Comparison of ENCODE assay signal across 25 mouse cellular contexts in genomic region chr13:3789531-3789930, GRCm38 (mm10). TPM values are rescaled to one million over a fixed set of nuclear protein-coding genes. Genes with fewer than 3 reads are reported as not detected.
"Had no signal": no experiment of that assay in that cellular context is flagged by ENCODE, and none has a peak within 500 bp of the region (broad histone marks: within the 10 kb centered on the region; RNA-seq: fewer than 3 reads in every experiment).

No protein-coding gene starts in this region.

- H3K27me3 ChIP-seq: limb, embryonic 13.5 days; liver, embryonic 12.5 days; liver, embryonic 15.5 days; lung, embryonic 15.5 days; midbrain, embryonic 12.5 days; midbrain, embryonic 15.5 days; neural tube, embryonic 12.5 days; neural tube, embryonic 15.5 days had no signal

- H3K9me3 ChIP-seq: limb, embryonic 10.5 days; limb, embryonic 13.5 days; liver, embryonic 12.5 days; liver, embryonic 15.5 days; lung, embryonic 15.5 days; midbrain, embryonic 12.5 days; midbrain, embryonic 15.5 days; neural tube, embryonic 12.5 days; neural tube, embryonic 15.5 days had no signal

- H3K4me3 ChIP-seq: layer of hippocampus, adult 2 months; limb, embryonic 10.5 days; limb, embryonic 13.5 days; liver, embryonic 12.5 days; liver, embryonic 15.5 days; lung, embryonic 15.5 days; midbrain, embryonic 12.5 days; midbrain, embryonic 15.5 days; neural tube, embryonic 12.5 days; neural tube, embryonic 15.5 days had no signal

- H3K36me3 ChIP-seq: limb, embryonic 10.5 days; limb, embryonic 13.5 days; liver, embryonic 12.5 days; liver, embryonic 15.5 days; lung, embryonic 15.5 days; midbrain, embryonic 12.5 days; midbrain, embryonic 15.5 days; neural tube, embryonic 12.5 days; neural tube, embryonic 15.5 days had no signal

- H3K9ac ChIP-seq: limb, embryonic 13.5 days; liver, embryonic 12.5 days; liver, embryonic 15.5 days; lung, embryonic 15.5 days; midbrain, embryonic 12.5 days; midbrain, embryonic 15.5 days; neural tube, embryonic 12.5 days; neural tube, embryonic 15.5 days had no signal

- ATAC-seq: liver, embryonic 12.5 days; midbrain, embryonic 15.5 days had no signal

- H3K27ac ChIP-seq: layer of hippocampus, adult 2 months; limb, embryonic 10.5 days; limb, embryonic 13.5 days; liver, embryonic 12.5 days; liver, embryonic 15.5 days; lung, embryonic 15.5 days; midbrain, embryonic 12.5 days; midbrain, embryonic 15.5 days; neural tube, embryonic 12.5 days; neural tube, embryonic 15.5 days had no signal

- DNase-seq: kidney, adult 9 months; kidney, postnatal 25 days; layer of hippocampus, adult 9-11 months; liver; lung, adult 18-20 months; lung, postnatal 14 days; lung, postnatal 4 days; right cerebral cortex, adult 18-20 months; right cerebral cortex, postnatal 14 days; thymus, adult 18-20 months; thymus, postnatal 36 days had no signal

- H3K4me2 ChIP-seq: limb, embryonic 13.5 days; liver, embryonic 12.5 days; liver, embryonic 15.5 days; lung, embryonic 15.5 days; midbrain, embryonic 12.5 days; midbrain, embryonic 15.5 days; neural tube, embryonic 12.5 days; neural tube, embryonic 15.5 days had no signal

- H3K4me1 ChIP-seq: liver, embryonic 12.5 days; liver, embryonic 15.5 days; midbrain, embryonic 15.5 days; neural tube, embryonic 12.5 days; neural tube, embryonic 15.5 days had no signal

RNA-seq across cellular contexts. Expression of gene Calml3, which starts 14.6 kb away (rescaled TPM):
- polyA plus RNA-seq: large intestine, adult 2 months; limb, embryonic 10.5 days; liver, embryonic 12.5 days; liver, embryonic 15.5 days; midbrain, embryonic 12.5 days; midbrain, embryonic 15.5 days; neural tube, embryonic 12.5 days; neural tube, embryonic 15.5 days had no signal

RNA-seq across cellular contexts. Expression of gene Calm4, which starts 48.0 kb away (rescaled TPM):
- polyA plus RNA-seq: kidney, embryonic 16.5 days; large intestine, adult 2 months; limb, embryonic 10.5 days; limb, embryonic 13.5 days; liver, embryonic 12.5 days; liver, embryonic 15.5 days; lung, embryonic 15.5 days; midbrain, embryonic 12.5 days; midbrain, embryonic 15.5 days; neural tube, embryonic 12.5 days; spleen, adult 2 months; urinary bladder, adult 2 months had no signal
